Mouse (Mus musculus): Measurements from ENCODE around the gene Zfhx3. TPM values are rescaled to one million over a fixed set of nuclear protein-coding genes. Genes with fewer than 3 reads are reported as not detected.

Gene Zfhx3
- total and polyA plus RNA-seq, 3 experiments, result 0.23 to 2.5 TPM; not detected in 1

GRCm38 (mm10) chr8:108611792-108612413 lies 669.5 kb downstream of the Zfhx3 start (continued):
- TF ChIP-seq TAL1 (IDR thresholded peaks at IDR 0.05; ENCODE audit: low read length) (peak; percentile 88), TBP (IDR thresholded peaks at IDR 0.05; ENCODE audit: low read depth, low read length) (peak; percentile 83)

- H3K27ac ChIP-seq (ENCODE audit: control insufficient read depth, low read depth, low read length), result peak overlapping the region; percentile 57
Observed at GRCm38 (mm10) chr8:108612815-108613214, 670.4 kb downstream of the Zfhx3 start.

GRCm38 (mm10) chr8:108613280-108613679 lies 670.8 kb downstream of the Zfhx3 start:
- peaks cover 0 to 14% of the 10 kb centered on the region in 2 experiments; a peak in 2 of 4 replicates for H3K36me3 ChIP-seq (ENCODE audit: control insufficient read depth in 1 of 2, insufficient read depth in 2 of 2, low read length in 2 of 2)
- H3K4me1 ChIP-seq (ENCODE audit: control insufficient read depth in 1 of 2, insufficient read depth in 2 of 2, low read length in 2 of 2), result peaks cover 0 to 9% of the 10 kb centered on the region in 2 experiments; a peak in 3 of 4 replicates
- H3K27me3 ChIP-seq (ENCODE audit: control insufficient read depth in 1 of 2, insufficient read depth in 2 of 2, low read length in 2 of 2), result no peaks in the 10 kb centered on the region
- no peak for DNase-seq (ENCODE audit: low read depth, low spot score)
- no peak overlapping the region for H3K27ac ChIP-seq (ENCODE audit: control insufficient read depth, low read depth, low read length)
- no peak overlapping the region for H3K4me3 ChIP-seq (ENCODE audit: control insufficient read depth in 1 of 2, insufficient read depth in 1 of 2, low read depth in 2 of 2, low read length in 2 of 2)
- no peak overlapping the region for H3K9ac ChIP-seq (ENCODE audit: control insufficient read depth, low read depth, low read length, poor library complexity, severe bottlenecking)
- no peaks in the 10 kb centered on the region for H3K79me2 ChIP-seq (ENCODE audit: control insufficient read depth, insufficient read depth, low read length, poor library complexity)
- TF ChIP-seq GABPA (IDR thresholded peaks at IDR 0.05; ENCODE audit: low read depth, low read length), result no peak
- TF ChIP-seq CHD2 (IDR thresholded peaks at IDR 0.05; ENCODE audit: low read length), result no peak
- TF ChIP-seq EP300 (IDR thresholded peaks at IDR 0.05; ENCODE audit: low read depth in 1 of 2, low read length in 2 of 2), result no peak
- TF ChIP-seq ZMIZ1 (IDR thresholded peaks at IDR 0.05; ENCODE audit: low read depth, low read length), result no peak
- TF ChIP-seq MXI1 (IDR thresholded peaks at IDR 0.05; ENCODE audit: low read depth, low read length), result no peak
- TF ChIP-seq MYC (IDR thresholded peaks at IDR 0.05; ENCODE audit: low read depth, low read length), result no peak
- no peak for TF ChIP-seq USF1 (IDR thresholded peaks at IDR 0.05; ENCODE audit: low read depth, low read length)
- no peak for TF ChIP-seq RCOR1 (IDR thresholded peaks at IDR 0.05; ENCODE audit: low read depth, low read length)
- no peaks in the 10 kb centered on the region for H3K9me3 ChIP-seq (replicated peaks; ENCODE audit: insufficient read depth, low read length)

More at GRCm38 (mm10) chr8:108612815-108613214, 670.4 kb downstream of the Zfhx3 start:
- H3K36me3 ChIP-seq (ENCODE audit: control insufficient read depth in 1 of 2, insufficient read depth in 2 of 2, low read length in 2 of 2), result peaks cover 0 to 14% of the 10 kb centered on the region in 2 experiments; a peak in 2 of 4 replicates
- peak; percentile 23; the same call in 1 of the 2 replicates for TF ChIP-seq ETS1 (IDR thresholded peaks at IDR 0.05; ENCODE audit: low read depth, low read length)
- TF ChIP-seq E2F4 (IDR thresholded peaks at IDR 0.05; ENCODE audit: borderline replicate concordance, low read depth, low read length), result no peak
- 0 out of 4 replicates have a peak, but pooled peaks of 1 of the 2 experiments have one; percentile 12 for TF ChIP-seq EP300 (IDR thresholded peaks at IDR 0.05; ENCODE audit: low read depth in 1 of 2, low read length in 2 of 2)
- no peaks in the 10 kb centered on the region for H3K9me3 ChIP-seq (replicated peaks; ENCODE audit: insufficient read depth, low read length)
- no peak for DNase-seq (ENCODE audit: low read depth, low spot score)
- H3K4me3 ChIP-seq (ENCODE audit: control insufficient read depth in 1 of 2, insufficient read depth in 1 of 2, low read depth in 2 of 2, low read length in 2 of 2), result peak overlapping the region in 1 of 2 experiments; percentile 39; a peak in 2 of 4 replicates
- peaks cover 0 to 9% of the 10 kb centered on the region in 2 experiments; a peak in 3 of 4 replicates for H3K4me1 ChIP-seq (ENCODE audit: control insufficient read depth in 1 of 2, insufficient read depth in 2 of 2, low read length in 2 of 2)
- no peaks in the 10 kb centered on the region for H3K27me3 ChIP-seq (ENCODE audit: control insufficient read depth in 1 of 2, insufficient read depth in 2 of 2, low read length in 2 of 2)
- no peaks in the 10 kb centered on the region for H3K79me2 ChIP-seq (ENCODE audit: control insufficient read depth, insufficient read depth, low read length, poor library complexity)
- peak overlapping the region; percentile 43 for H3K9ac ChIP-seq (ENCODE audit: control insufficient read depth, low read depth, low read length, poor library complexity, severe bottlenecking)

All from MEL (cell line).